Mouse (Mus musculus) pancreas, adult 10 weeks (tissue): Measurements from ENCODE around the gene Sypl2. TPM values are rescaled to one million over a fixed set of nuclear protein-coding genes. Genes with fewer than 3 reads are reported as not detected.

Source experiments
- polyA plus RNA-seq: library from polyadenylated mRNA; stranded (reverse); fragments of 350-450 nt; fragmentation: Illumina TruSeq; extraction: RNeasy Lipid Tissue Mini Kit (QIAGEN cat#74804); gene quantifications from one replicate; pipeline ENCODE4 v1.2.3, GENCODE M21; 2015; ENCODE audit warnings: low read depth, low replicate concordance; ENCODE audit not compliant: insufficient read depth

Gene Sypl2
- polyA plus RNA-seq, result 0.87 TPM

DNA sequence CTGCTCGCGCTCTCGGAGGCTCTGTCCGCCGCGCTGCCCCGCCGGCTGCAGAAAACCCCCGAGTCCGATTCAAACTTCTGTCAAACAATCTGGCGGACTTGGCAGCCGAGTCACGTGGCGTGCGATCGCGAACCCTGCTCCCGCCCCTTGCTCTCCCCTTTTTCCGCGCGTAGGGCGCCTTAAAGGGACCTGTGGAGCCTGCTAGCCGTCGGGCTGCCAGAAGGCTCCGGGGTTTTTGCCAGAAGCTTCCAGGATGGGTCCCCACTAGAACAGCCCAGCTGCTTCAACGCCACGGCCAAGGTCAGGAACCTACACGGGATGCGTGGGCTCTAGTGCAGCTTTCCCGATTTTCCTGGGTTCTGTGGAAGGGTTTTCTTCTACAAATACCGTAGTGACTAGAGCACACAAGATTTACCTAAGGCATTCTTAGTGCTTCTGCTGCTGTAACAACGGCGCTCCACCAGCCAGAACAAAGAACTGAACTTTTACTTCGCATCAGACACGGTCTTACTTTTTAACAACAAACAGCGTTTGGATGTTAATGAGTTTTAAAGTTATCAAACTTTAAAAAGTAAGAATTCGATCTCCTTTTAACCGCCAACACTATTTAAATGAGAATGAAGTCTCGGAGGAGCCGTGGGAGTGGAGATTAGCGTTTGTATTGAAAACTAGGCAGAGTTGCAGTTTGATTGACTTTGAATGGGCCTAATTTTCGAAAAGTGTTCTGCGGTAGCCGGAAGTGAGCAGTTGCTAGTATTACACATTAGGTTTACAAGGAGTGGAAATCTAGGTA, at the start of gene Sypl2:
Sypl2 (minus strand) TSS at position 91 of the 793 bp plus-strand sequence.

DNA sequence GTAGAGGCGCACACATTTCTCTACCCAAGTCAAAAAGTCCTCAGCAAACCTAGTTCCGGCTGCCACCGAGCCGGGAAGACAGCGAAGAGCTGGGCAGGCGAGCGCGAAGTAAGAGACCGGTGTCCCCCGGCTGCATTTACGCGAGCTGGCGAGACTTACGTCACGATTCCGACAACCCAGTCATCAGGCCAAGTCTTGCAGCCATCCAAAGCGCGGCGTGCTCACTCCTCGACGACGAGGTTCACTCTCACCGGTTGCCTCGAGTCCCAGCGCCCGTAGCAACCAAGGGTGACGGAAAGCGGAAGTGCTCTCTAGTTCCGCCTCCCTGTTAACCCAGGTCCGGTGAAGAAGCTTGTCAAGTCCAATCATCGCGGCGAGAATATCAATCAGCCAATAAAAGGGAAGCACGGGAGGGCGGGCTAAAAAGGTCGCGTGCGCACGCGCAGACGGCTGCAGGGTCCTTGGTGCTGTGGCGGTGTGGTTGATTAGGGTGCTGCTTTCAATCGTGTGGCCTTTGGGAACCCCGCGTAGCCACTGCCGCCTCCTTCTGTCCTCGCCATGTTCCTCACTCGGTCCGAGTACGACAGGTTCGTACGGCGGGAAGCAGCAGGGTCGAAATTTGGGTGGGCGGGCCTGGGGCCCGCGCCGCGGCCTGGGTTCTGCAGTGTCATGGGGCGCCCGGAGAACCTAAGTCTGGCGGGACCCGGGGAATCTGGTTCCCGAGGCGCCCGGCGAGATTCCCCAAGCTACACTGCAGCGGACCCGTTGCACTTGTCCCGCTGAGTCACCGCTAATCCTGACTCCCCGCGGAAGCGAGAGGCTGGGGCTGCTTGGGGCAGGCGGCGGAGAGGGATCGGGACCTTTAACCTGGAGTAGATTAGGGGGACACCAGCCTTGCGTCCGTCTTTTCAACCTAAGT, 30.5 kb upstream of the Sypl2 start, which contains the start of gene Psma5:
Psma5 (plus strand) TSS at position 208 of the 919 bp plus-strand sequence.

DNA sequence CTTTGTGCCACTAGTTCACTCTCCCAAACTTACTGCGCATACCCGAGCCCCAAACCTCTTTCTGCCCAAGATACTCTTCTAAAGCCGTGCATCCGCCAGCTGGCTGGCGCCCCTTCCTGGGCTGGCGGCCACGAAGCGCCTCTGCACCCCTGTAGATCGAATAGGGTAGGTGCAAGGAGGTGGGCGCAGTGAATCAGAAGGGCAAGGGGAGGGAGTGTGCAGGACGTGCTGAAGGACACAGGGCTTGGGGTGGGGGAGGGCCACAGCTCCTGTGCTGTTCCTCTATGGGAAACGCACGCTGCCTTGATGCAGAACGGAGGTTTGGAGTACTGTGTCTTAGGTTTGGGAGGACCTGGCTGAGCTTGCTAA, 15.7 kb downstream of the Sypl2 start, which contains the start of gene Atxn7l2:
Atxn7l2 (minus strand) TSS at position 164 of the 369 bp plus-strand sequence.

DNA sequence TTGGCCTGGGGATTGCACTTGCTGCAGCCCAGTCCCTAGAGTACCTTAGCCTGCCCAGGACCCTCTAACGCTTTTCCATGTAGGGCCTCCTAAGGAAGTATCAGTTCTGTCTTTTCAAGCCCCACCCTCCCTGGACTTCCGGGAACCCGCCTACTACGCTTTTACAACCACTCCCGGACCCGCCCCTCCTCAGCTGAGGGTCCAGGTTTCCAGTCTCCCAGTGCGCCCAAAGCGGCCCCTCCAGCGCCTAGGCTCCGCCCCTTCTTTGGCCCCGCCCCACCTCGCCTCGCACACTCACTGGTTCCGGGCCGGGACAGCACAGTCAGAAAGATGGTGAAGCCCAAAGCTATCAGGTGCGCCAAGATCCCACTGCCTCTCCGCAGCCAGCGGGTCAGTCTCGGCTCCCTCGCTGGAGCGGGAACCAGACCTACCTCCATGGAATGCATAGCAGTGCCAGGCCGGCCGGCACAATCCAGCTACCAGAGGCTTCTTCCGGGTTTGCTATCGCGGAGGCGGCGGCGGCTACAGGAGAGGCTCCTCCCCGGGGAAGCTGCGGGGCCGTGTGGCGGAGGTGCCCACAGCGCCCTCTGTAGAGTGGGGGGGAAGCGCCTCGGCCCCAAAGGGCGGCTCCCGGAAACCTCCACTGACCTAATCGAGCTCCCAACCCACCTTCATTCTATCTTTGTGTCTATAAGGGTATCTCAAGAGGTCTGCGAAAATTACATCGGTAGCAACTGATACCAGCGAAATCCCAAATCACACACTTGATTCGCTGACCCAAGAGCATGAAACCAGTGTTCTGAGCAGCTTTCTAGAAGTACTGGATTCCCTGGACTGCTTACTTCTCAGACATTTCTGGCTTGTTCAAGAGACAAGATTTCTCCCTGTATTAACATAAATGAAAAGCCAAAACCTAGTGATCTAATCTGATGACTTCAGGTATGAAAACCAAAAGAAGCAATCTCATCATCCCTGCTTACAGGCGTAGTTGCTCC, 25.8 kb downstream of the Sypl2 start, which contains the start of gene Cyb561d1:
Cyb561d1 (minus strand) TSS at position 884 of the 995 bp plus-strand sequence.

DNA sequence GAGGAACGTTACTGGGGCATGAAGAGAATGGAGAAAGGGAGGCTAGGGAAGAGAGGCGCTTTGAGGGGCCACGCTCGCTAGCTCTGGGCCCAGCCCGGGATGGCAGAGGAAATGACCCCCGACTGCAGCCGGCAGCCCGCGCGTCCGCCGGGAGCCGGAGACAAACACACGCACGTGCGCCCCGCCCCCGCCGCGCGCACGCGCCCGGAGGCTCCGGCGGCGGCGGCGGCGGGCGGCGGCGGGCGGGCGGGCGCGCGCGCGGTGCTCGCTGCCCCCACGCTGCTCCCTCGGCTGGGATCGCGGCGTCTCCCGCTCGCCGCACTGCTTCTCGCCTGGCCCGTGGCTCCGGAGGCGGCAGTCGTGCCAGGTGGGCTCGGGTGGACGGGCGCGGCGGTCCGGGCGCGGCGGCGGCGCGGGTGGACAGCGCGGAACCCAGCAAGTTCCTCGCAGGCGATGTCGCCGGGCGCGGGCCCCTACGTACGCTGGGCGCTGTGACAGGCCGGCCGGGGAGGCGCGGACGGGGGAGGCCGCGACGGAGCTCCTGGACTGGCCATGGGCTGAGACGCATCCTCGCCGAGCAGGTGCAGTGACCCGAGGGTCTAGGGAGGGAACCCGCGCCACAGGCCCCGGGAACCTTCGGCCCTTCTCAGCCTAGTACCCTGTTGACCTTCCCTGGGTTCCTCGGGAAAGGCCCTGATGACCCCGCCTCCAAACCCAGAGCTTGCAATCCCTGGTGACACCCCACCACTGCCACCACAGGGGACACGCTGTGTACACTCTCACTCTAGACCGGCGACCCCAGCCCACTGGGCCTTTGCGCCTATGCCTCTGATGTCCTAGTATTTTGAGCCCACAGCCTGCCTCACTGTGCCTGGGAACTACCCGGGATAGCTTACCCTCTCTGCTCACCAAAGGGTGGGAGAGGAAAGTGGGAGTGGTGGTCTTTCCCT, 40.1 kb downstream of the Sypl2 start, which contains the start of gene Amigo1:
Amigo1 (plus strand) TSS at position 238 of the 950 bp plus-strand sequence.

Other genes with a start within 250 kb of the Sypl2 start
- gene Gstm2, start 240.2 kb downstream of the Sypl2 start, polyA plus RNA-seq, result 106 TPM
- 199 TPM for gene Gstm1, start 208.7 kb downstream of the Sypl2 start, polyA plus RNA-seq
- 3.2 TPM for gene Gstm4, start 181.8 kb downstream of the Sypl2 start, polyA plus RNA-seq
- 39.0 TPM for gene Ampd2, start 140.0 kb downstream of the Sypl2 start, polyA plus RNA-seq
- 4.3 TPM for gene Gnat2, start 133.9 kb downstream of the Sypl2 start, polyA plus RNA-seq
- gene Gnai3, start 80.5 kb downstream of the Sypl2 start, polyA plus RNA-seq, result 15.9 TPM
- not detected for gene Gpr61, start 71.8 kb downstream of the Sypl2 start, polyA plus RNA-seq
- 5.3 TPM for gene Amigo1, start 40.3 kb downstream of the Sypl2 start, polyA plus RNA-seq
- gene Cyb561d1, start 25.4 kb downstream of the Sypl2 start, polyA plus RNA-seq, result 2.6 TPM
- 5.2 TPM for gene Atxn7l2, start 15.7 kb downstream of the Sypl2 start, polyA plus RNA-seq
- 19.0 TPM for gene Psma5, start 30.3 kb upstream of the Sypl2 start, polyA plus RNA-seq
- 8.2 TPM for gene Sort1, start 57.4 kb upstream of the Sypl2 start, polyA plus RNA-seq
- not detected for gene Mybphl, start 138.3 kb upstream of the Sypl2 start, polyA plus RNA-seq
- 0.50 TPM for gene Psrc1, start 157.2 kb upstream of the Sypl2 start, polyA plus RNA-seq
- gene Celsr2, start 188.9 kb upstream of the Sypl2 start, polyA plus RNA-seq, result 6.2 TPM
- 25.2 TPM for gene Sars, start 218.6 kb upstream of the Sypl2 start, polyA plus RNA-seq